Mouse (Mus musculus) forebrain, embryonic 13.5 days (tissue): ENCODE results near the gene Cyp27b1. TPM values are rescaled to one million over a fixed set of nuclear protein-coding genes. Genes with fewer than 3 reads are reported as not detected.

ENCODE experiments used
- ATAC-seq: fragments of 200-750 bp; cut with Nextera tagmentation; 2 replicates; pipeline ENCODE4 v1.8.0; 2017
- H3K27ac ChIP-seq: fragments of 300-500 bp; sonication (generic); 2 replicates; pipeline ENCODE4 v1.5.1; 2015; ENCODE audit warnings: inconsistent platforms, mild to moderate bottlenecking, moderate library complexity
- H3K27me3 ChIP-seq: fragments of 300-500 bp; sonication (generic); 2 replicates; pipeline ENCODE4 v1.6.1; 2015; ENCODE audit warnings: mild to moderate bottlenecking, inconsistent platforms
- H3K36me3 ChIP-seq: fragments of 300-500 bp; sonication (generic); 2 replicates; pipeline ENCODE4 v1.6.1; 2015; ENCODE audit warnings: mild to moderate bottlenecking, inconsistent platforms; ENCODE audit not compliant: poor library complexity, severe bottlenecking
- H3K4me1 ChIP-seq: fragments of 300-500 bp; sonication (generic); 2 replicates; pipeline ENCODE4 v1.6.1; 2015; ENCODE audit warnings: inconsistent platforms
- H3K4me2 ChIP-seq: fragments of 300-500 bp; sonication (generic); 2 replicates; pipeline ENCODE4 v1.6.1; 2015; ENCODE audit warnings: inconsistent platforms, mild to moderate bottlenecking, moderate library complexity
- H3K4me3 ChIP-seq: fragments of 300-500 bp; sonication (generic); 2 replicates; pipeline ENCODE4 v1.5.1; 2015; ENCODE audit warnings: mild to moderate bottlenecking, inconsistent platforms
- H3K9ac ChIP-seq: fragments of 300-500 bp; sonication (generic); 2 replicates; pipeline ENCODE4 v1.6.1; 2015; ENCODE audit warnings: mild to moderate bottlenecking, inconsistent platforms
- H3K9me3 ChIP-seq: fragments of 300-500 bp; sonication (generic); replicated peaks from 2 replicates; pipeline ENCODE4 v1.6.1; 2016; ENCODE audit warnings: inconsistent platforms
- WGBS: fragments of 180-500 bp; shearing (Covaris S2); methylation state at CpG from one replicate; pipeline ENCODE4 v1.1.7; 2015; 5-methylcytosine and 5-hydroxymethylcytosine counted together
- polyA plus RNA-seq: library from polyadenylated mRNA; unstranded; fragments of >200 nt; fragmentation: Nextera tagmentation; extraction: Ambion mirVana; gene quantifications from 2 replicates; pipeline ENCODE4 v1.2.1, GENCODE M21; 2015

Cyp27b1 gene
- polyA plus RNA-seq, 1 experiment from 2014 or later: 0.06 TPM

DNA sequence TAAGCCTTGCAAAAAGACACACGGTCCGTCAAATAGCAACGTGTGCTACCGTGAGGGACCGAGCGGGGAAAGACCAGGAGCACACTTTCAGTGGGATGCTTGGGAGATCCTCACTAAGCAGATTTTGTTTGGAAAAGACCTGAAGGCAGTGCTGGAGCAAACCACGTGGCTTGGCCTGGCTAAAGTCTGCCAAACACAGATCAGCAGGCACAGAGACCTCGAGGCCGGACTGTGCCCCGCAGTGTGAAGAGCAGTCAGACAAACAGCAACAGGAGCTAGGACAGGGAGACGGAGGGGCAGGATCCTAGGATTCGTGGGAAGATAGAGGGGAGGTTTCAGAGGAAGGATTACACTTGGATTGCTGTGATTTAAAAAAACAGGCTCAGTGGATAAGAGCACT is 11.8 kb upstream of the Cyp27b1 start:
- Histone ChIP-seq H3K4me1 (peaks cover 7% of the 10 kb centered on the region; the same call in 1 of the 2 replicates), H3K4me3 (no peak overlapping the region), H3K27ac (no peak overlapping the region), H3K9ac (no peak overlapping the region), H3K27me3 (peaks cover 10% of the 10 kb centered on the region; the same call in 1 of the 2 replicates), H3K9me3 (no peaks in the 10 kb centered on the region), H3K36me3 (no peaks in the 10 kb centered on the region), H3K4me2 (no peak overlapping the region)
- 81% methylated on average over 12 of the region's 12 CpGs for WGBS
- ATAC-seq: no peak

DNA sequence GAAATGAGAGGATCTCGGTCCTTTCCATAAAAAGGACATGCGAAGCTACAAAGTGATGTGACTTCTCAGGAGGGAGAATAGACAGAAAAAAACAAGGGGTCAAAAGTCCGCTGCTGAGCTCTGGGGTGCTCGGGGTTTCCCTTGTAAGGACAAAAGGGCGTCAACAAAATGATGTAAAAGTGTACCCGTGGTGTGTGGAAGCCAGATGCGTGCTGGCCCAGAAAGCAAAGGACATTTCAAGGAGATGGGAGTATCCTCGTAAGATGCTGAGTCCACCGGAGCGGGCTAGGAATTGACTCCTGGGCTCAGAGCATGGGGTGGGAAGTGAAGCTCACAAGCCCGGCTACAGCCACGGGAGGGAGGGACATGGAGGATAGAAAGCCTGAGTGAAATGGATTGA is 10.4 kb upstream of the Cyp27b1 start:
- H3K4me1 ChIP-seq: peaks cover 12% of the 10 kb centered on the region
- no peak overlapping the region for H3K27ac ChIP-seq
- no peak for ATAC-seq
- H3K4me2 ChIP-seq: no peak overlapping the region
- WGBS: 74% methylated on average over 12 of the region's 12 CpGs
- H3K4me3 ChIP-seq: no peak overlapping the region
- no peaks in the 10 kb centered on the region for H3K9me3 ChIP-seq
- no peaks in the 10 kb centered on the region for H3K36me3 ChIP-seq
- H3K27me3 ChIP-seq: peaks cover 10% of the 10 kb centered on the region; the same call in 1 of the 2 replicates
- H3K9ac ChIP-seq: no peak overlapping the region

DNA sequence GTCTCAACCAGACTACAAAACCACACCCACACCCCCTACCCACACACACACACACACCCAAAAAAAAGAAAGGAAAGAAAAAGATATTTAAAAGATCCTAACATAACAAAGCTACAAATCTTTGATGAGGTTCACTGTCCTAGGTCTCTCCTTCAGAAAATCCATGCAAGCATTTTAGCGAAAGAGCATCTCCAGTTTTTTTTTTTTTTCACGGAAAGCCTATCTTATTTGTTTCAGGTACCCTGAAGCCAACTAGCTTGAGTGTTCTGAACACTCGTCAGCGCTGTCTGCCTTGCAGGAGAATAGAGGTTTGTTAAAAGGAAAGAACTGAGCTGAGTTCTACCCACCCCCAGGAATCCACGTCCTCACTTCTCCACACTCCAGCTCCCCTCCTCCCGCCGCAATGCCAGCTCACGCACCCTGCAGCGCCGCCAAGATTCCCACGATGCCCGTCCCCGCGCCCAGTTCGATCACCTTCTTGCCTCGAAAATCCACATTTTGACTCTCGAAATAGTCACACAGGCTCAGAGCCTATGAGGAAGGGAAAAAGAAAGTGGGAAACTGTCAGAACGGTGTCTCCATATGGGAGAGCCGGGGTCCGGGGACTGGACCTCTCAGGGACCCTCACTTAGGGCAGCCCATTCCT is 7.4 kb upstream of the Cyp27b1 start:
- Histone ChIP-seq H3K27ac (no peak overlapping the region), H3K4me3 (peak overlapping the region; percentile 84), H3K36me3 (peaks cover 5% of the 10 kb centered on the region), H3K9me3 (no peaks in the 10 kb centered on the region), H3K4me2 (peak overlapping the region; percentile 99), H3K27me3 (peaks cover 10% of the 10 kb centered on the region; the same call in 1 of the 2 replicates), H3K4me1 (peaks cover 16% of the 10 kb centered on the region), H3K9ac (peak overlapping the region; percentile 79)
- ATAC-seq: no peak; the same call in 1 of the 2 replicates
- WGBS: 1% methylated on average over 20 of the region's 20 CpGs

DNA sequence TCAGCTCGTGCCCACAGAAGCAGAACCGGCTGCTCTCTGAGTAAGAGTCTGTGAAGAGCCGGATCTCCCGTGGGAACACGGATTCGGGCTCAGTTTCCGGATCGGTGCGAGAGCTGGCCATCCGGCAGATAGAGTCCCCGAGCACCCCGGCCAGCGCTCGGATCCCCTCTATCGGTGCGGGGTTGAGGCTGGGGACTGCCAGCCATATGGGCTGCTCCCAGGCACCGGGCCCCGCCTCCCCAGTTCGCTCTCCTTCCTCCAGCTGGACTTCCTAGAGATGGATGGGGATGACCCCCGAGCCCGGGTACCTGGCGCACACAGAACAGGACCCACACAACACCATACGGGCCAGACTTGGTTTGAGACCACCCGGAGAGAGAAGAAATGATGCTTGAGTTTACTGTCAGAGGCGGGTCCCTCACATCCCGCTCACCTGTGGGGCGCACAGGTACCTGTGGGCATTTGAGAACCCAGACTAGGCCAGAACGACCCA is 6.7 kb upstream of the Cyp27b1 start, which contains the start of the genes Mettl1 and Eef1akmt3:
Mettl1 (plus strand) TSS at position 141 of the 493 bp plus-strand sequence.
Eef1akmt3 (minus strand) TSS at position 240 of the 493 bp plus-strand sequence.
- peak within 1 kb of the TSS; percentile 99 for H3K4me2 ChIP-seq
- peak; percentile 74 for ATAC-seq
- H3K27ac ChIP-seq: no peak within 1 kb of the TSS
- no peaks in the 10 kb centered on the region for H3K9me3 ChIP-seq
- peak within 1 kb of the TSS; percentile 84 for H3K4me3 ChIP-seq
- peaks cover 16% of the 10 kb centered on the region for H3K4me1 ChIP-seq
- peaks cover 10% of the 10 kb centered on the region; the same call in 1 of the 2 replicates for H3K27me3 ChIP-seq
- WGBS: under 1% methylated on average over 28 of the region's 28 CpGs
- peaks cover 5% of the 10 kb centered on the region for H3K36me3 ChIP-seq
- H3K9ac ChIP-seq: peak within 1 kb of the TSS; percentile 79

DNA sequence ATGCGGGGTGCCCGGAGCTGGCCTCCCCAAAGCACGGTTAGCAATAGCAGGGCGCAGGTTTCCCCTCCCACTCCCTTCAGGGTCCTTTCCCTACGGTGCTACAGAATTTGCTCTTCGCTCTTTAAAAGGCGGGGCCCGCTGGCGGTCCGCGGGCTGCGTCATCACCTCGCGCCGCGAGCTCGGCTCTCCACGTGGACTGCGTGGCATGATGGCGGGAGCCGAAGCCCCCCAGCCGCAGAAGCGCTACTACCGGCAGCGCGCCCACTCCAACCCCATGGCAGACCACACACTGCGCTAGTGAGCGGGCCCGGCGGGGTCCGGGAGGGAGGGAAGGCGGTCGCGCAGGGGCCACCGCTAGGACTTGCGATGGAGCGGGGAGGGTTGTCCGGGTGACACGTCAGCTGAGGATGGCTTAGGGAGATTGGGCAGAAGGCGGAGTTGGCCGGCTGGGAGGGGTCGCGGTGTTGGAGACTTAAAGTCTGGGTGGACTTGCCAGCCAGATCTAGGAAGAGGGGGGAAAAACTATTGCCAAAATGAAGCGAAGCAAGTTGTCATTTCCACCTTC is 6.2 kb upstream of the Cyp27b1 start:
- H3K4me1 ChIP-seq: peaks cover 16% of the 10 kb centered on the region
- under 1% methylated on average over 44 of the region's 44 CpGs for WGBS
- H3K4me3 ChIP-seq: peak overlapping the region; percentile 84
- no peaks in the 10 kb centered on the region for H3K9me3 ChIP-seq
- H3K27me3 ChIP-seq: peaks cover 10% of the 10 kb centered on the region; the same call in 1 of the 2 replicates
- H3K27ac ChIP-seq: no peak overlapping the region
- peak overlapping the region; percentile 99 for H3K4me2 ChIP-seq
- H3K9ac ChIP-seq: peak overlapping the region; percentile 79
- H3K36me3 ChIP-seq: peaks cover 5% of the 10 kb centered on the region
- peak; percentile 93 for ATAC-seq

DNA sequence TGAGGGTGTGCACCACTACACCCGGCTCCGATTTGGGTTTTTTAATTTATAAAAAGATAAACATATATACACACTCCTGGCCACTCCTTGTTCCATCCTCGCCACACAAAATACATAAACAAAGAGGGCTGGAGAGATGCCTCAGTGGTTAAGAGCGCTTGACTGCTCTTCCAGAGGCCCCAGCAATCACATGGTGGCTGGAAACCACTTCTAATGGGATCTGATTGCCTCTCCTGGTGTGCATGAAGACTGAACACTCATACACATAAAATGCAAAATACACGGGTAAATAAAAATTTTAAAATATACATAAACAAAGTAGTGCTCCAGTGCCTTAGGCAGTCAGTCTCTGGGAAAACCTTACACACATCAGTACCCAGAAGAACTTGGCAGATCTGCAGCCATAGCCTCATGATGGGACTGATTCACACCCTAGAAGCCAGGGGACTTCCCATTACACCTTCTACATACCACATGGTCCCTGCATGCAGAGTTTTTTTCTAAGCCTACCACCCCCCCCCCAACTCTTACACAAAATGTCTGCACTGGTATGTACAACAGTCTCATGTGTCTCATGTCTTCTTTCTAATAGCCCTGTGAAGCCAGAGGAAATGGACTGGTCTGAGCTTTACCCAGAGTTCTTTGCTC is 5.5 kb upstream of the Cyp27b1 start:
- 17% methylated on average over 5 of the region's 5 CpGs for WGBS

DNA sequence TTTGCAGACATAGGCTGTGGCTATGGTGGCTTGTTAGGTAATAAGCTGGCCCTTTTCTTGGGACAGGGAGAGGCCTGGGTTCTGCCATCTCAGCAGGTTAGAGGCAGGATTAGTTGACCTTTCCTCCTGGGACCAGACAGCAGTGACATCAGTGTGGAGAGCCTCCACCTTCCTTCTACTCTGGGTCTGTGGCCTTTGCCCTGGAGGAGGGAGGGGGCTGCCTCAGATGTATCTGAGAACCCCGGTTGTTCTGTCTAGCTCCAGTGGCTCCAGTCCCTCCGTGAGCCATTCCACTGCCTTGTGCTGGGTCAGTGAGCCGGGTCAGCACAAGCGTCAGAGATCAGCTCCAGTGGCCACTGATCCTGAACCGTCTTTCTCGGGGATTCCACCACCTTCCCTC is 4.9 kb upstream of the Cyp27b1 start:
- no peak overlapping the region for H3K9ac ChIP-seq
- peak overlapping the region; percentile 99; the same call in 1 of the 2 replicates for H3K4me2 ChIP-seq
- no peak overlapping the region for H3K4me3 ChIP-seq
- H3K4me1 ChIP-seq: peaks cover 16% of the 10 kb centered on the region
- peaks cover 23% of the 10 kb centered on the region for H3K27me3 ChIP-seq
- no peaks in the 10 kb centered on the region for H3K9me3 ChIP-seq
- no peak overlapping the region for H3K27ac ChIP-seq
- peaks cover 5% of the 10 kb centered on the region for H3K36me3 ChIP-seq
- ATAC-seq: no peak
- WGBS: 85% methylated on average over 6 of the region's 6 CpGs

More for the DNA sequence above, 5.5 kb upstream of the Cyp27b1 start:
- ATAC-seq: no peak
- H3K4me1 ChIP-seq: peaks cover 16% of the 10 kb centered on the region
- peak overlapping the region; percentile 79 for H3K9ac ChIP-seq
- H3K27ac ChIP-seq: no peak overlapping the region
- H3K4me3 ChIP-seq: peak overlapping the region; percentile 84
- peaks cover 5% of the 10 kb centered on the region for H3K36me3 ChIP-seq
- H3K4me2 ChIP-seq: peak overlapping the region; percentile 99
- H3K27me3 ChIP-seq: peaks cover 17% of the 10 kb centered on the region
- H3K9me3 ChIP-seq: no peaks in the 10 kb centered on the region

DNA sequence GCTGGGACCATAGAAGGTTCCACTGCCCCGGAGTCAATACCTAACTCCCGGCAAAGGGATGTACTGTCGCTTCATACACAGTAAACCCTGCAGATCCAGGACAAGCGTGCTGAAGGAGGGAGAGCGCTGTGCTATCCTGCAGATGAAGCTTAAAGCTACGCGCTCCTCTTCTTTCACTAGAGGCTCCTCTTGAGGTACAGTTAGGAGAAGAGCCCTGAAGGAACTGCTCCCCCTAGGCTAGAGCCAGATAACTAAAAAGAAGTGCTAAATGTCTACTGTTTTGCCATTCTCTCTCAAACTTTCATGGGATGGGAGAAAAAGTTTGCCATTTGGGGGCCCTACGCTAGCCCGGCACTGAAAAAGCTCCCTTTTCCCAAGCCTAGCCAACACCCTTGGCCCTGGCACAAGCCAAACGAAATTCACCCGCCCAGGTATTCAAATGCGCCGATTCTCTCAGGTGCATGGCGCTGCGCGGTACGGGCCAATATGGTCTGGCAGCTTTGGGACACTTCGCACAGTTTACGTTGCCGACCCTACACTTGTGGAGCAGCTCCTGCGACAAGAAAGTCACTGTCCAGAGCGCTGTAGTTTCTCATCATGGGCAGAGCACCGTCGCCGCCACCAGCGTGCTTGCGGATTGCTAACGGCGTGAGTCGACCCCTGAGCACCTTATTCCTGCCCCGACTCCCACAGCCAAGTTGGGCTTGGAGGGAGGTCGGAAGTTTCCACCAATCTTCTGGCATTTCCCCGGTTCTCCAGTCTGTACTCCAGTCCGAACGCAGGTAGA is 751 bp downstream of the Cyp27b1 start:
- Histone ChIP-seq H3K27ac (no peak overlapping the region), H3K4me1 (peaks cover 11% of the 10 kb centered on the region), H3K36me3 (peaks cover 16% of the 10 kb centered on the region), H3K4me2 (peak overlapping the region; percentile 2; the same call in 1 of the 2 replicates), H3K4me3 (peak overlapping the region; percentile 3; the same call in 1 of the 2 replicates), H3K9ac (no peak overlapping the region), H3K27me3 (peaks cover 54% of the 10 kb centered on the region), H3K9me3 (no peaks in the 10 kb centered on the region)
- ATAC-seq: no peak
- 3% methylated on average over 35 of the region's 35 CpGs for WGBS

DNA sequence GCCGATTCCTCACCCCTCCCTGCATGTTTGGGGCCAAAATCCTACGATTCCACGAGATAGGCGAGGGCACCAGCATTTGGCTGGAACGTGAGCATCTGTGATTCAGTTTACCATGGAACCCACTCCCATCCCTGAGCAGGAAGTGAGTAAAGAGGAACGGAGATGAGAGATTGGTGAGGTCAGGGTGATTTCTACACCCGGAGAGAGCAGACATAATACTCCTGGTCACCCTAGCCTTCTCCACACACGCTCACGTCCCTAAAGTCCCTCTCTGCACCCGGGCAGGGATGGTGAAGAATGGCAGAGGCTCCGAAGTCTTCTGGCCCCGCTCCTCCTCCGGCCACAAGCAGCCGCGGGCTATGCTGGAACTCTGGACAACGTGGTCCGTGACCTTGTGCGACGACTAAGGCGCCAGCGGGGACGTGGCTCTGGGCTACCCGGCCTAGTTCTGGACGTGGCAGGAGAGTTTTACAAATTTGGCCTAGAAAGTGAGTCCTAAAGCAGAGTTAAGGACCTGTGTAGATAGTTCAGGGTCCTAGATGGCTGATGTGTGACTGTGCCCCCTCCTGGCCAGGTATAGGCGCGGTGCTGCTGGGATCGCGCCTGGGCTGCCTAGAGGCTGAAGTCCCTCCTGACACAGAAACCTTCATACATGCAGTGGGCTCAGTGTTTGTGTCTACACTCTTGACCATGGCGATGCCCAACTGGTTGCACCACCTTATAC is 1.5 kb downstream of the Cyp27b1 start:
- H3K36me3 ChIP-seq: peaks cover 23% of the 10 kb centered on the region
- ATAC-seq: no peak
- H3K9me3 ChIP-seq: no peaks in the 10 kb centered on the region
- H3K27ac ChIP-seq: no peak overlapping the region
- 0 out of 2 replicates have a peak overlapping the region, but pooled peaks have one; percentile 14 for H3K9ac ChIP-seq
- H3K4me2 ChIP-seq: peak overlapping the region; percentile 2; the same call in 1 of the 2 replicates
- peak overlapping the region; percentile 3; the same call in 1 of the 2 replicates for H3K4me3 ChIP-seq
- WGBS: 2% methylated on average over 29 of the region's 29 CpGs
- peaks cover 54% of the 10 kb centered on the region for H3K27me3 ChIP-seq
- peaks cover 11% of the 10 kb centered on the region for H3K4me1 ChIP-seq

DNA sequence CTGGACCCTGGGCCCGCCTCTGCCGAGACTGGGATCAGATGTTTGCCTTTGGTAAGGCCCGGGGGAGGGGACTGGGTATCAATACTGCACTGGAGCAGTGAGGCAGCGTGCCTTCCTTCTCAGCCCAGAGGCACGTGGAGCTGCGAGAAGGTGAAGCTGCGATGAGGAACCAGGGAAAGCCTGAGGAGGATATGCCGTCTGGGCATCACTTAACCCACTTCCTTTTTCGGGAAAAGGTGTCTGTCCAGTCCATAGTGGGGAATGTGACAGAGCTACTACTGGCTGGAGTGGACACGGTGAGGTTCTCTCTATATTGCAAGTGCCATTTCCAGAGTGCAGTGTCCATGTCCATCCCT is 2.0 kb downstream of the Cyp27b1 start:
- H3K4me1 ChIP-seq: peaks cover 11% of the 10 kb centered on the region
- H3K9ac ChIP-seq: no peak overlapping the region
- ATAC-seq: no peak
- H3K27me3 ChIP-seq: peaks cover 54% of the 10 kb centered on the region
- no peak overlapping the region for H3K4me2 ChIP-seq
- H3K27ac ChIP-seq: no peak overlapping the region
- no peaks in the 10 kb centered on the region for H3K9me3 ChIP-seq
- peaks cover 24% of the 10 kb centered on the region for H3K36me3 ChIP-seq
- no peak overlapping the region for H3K4me3 ChIP-seq
- 17% methylated on average over 10 of the region's 10 CpGs for WGBS

DNA sequence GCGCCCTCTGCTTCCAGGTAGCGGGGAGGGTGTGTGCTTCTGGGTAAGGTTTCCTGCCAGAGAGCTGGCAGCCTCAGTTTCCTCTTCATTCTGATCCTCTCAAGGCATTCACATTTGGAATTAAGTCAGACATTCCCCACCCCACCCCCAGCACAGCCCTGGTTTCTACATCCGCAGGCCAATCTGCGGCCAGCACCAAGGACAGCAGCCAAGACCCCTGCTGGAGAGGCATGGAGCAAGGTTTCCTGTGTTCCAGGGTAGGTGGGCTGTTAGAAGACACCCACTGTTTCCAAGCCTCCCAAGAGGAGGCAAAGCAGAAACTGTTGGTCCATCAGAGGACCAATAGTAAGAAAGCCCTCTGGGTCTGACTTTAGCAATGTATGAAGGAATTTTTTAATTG is 6.6 kb downstream of the Cyp27b1 start:
- no peak overlapping the region for H3K9ac ChIP-seq
- 74% methylated on average over 4 of the region's 4 CpGs for WGBS
- H3K4me2 ChIP-seq: no peak overlapping the region
- H3K36me3 ChIP-seq: peaks cover 53% of the 10 kb centered on the region
- H3K4me3 ChIP-seq: no peak overlapping the region
- peaks cover 27% of the 10 kb centered on the region for H3K27me3 ChIP-seq
- H3K4me1 ChIP-seq: peaks cover 16% of the 10 kb centered on the region
- ATAC-seq: no peak
- no peaks in the 10 kb centered on the region for H3K9me3 ChIP-seq
- no peak overlapping the region for H3K27ac ChIP-seq
